Mouse (Mus musculus): ENCODE results near the gene Zfp983.

GRCm38 (mm10) chr17:21616356-21616755 is 34.1 kb upstream of the Zfp983 start:
- TF ChIP-seq CTCF (conservative IDR thresholded peaks at IDR 0.05; ENCODE audit: insufficient read depth, insufficient read length, low read depth, low read length) (no peak), POLR2A (IDR thresholded peaks at IDR 0.05; ENCODE audit: low read depth, low read length) (no peak)
